Mouse (Mus musculus) thymus, adult 2 months (tissue): ENCODE data around the gene Med20.

ENCODE experiments used
- CTCF ChIP-seq: fragments of 200-500 bp; IDR thresholded peaks from 2 replicates; pipeline ENCODE4 v1.5.1; 2012; ENCODE audit warnings: mild to moderate bottlenecking, control low read depth, low read length, moderate library complexity, borderline replicate concordance; ENCODE audit not compliant: control insufficient read depth, poor library complexity, insufficient read depth; ENCODE audit errors: extremely low read depth
- POLR2A ChIP-seq: fragments of 200-500 bp; IDR thresholded peaks from 2 replicates; pipeline ENCODE4 v1.6.1; 2012; ENCODE audit warnings: mild to moderate bottlenecking, low read length, control low read depth, moderate library complexity; ENCODE audit not compliant: control insufficient read depth, poor library complexity, insufficient read depth; ENCODE audit errors: extremely low read depth

DNA sequence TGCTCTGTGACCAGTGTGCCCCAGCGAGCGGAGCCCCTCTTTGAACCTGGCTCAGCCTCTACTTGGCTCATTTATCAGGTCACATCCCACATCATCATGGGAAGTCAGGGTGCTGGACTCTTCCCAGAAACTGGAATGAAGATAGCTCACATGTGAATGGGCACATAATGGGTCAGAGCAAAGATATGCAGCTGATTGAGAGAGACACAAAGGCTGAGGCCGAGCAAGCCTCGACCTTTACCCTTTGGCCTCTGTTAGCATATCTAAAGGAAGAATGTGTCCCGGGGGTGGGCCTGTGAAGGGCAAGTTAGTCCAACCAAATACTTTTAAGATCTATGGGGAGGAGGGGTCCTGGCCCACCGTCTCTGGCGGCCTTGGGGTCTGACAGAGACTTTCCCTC lies 39.8 kb upstream of the Med20 start:
- TF ChIP-seq CTCF (no peak), POLR2A (no peak)
